Mouse (Mus musculus): Measurements from ENCODE around the gene Cd209d.
"Not testable (repeated sequence)": the region's sequence is repeated elsewhere in the genome, so short reads cannot be mapped to it uniquely, and the experiment has no call there.

DNA sequence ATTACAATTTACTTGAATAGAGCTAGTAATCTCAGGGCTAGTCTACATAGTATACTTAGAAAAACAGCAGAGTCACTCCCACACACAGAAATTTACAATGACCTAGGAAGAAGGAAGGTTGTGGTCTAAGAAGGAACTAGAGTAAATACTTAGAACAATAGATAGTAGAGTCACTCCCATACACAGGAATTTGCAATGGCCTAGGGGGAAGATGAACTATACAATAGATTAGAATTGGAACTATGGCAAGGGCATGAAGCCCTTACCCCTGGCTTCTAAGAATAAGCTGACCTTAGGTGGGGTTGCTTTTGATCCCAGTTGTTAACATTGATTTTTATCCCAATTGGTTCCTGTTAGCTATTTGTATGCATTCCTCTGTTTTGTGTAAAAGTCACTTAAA, 15.6 kb downstream of the Cd209d start:
- TF ChIP-seq POLR2A, CTCF (IDR thresholded peaks at IDR 0.05; ENCODE audit: extremely low read depth, insufficient read depth, low read length): not testable (repeated sequence)

Data from cortical plate, adult 2 months (tissue).